Mouse (Mus musculus) E14TG2a.4 (cell line): ENCODE measurements around the gene Phyhipl.

Source experiments
- H3K27me3 ChIP-seq: 2 replicates; pipeline ENCODE4 v1.6.1; 2014; ENCODE audit warnings: low read length, control low read depth; ENCODE audit not compliant: insufficient read depth
- H3K36me3 ChIP-seq: 2 replicates; pipeline ENCODE4 v1.6.1; 2014; ENCODE audit warnings: low read length, control low read depth; ENCODE audit not compliant: insufficient read depth
- H3K4me1 ChIP-seq: replicated peaks from 2 replicates; pipeline ENCODE4 v1.6.1; 2014; ENCODE audit warnings: low read depth, low read length, control low read depth
- H3K4me3 ChIP-seq: replicated peaks from 2 replicates; pipeline ENCODE4 v1.5.1; 2014; ENCODE audit warnings: mild to moderate bottlenecking, low read length
- H3K9me3 ChIP-seq: 2 replicates; pipeline ENCODE4 v1.6.1; 2014; ENCODE audit warnings: low read length, control low read depth
- CTCF ChIP-seq: conservative IDR thresholded peaks from 2 replicates; pipeline ENCODE4 v1.5.1; 2014; ENCODE audit warnings: low read length
- NANOG ChIP-seq: IDR thresholded peaks from 2 replicates; pipeline ENCODE4 v1.6.1; 2014; ENCODE audit warnings: borderline replicate concordance, low read length, mixed read lengths
- POU5F1 ChIP-seq: IDR thresholded peaks from 2 replicates; pipeline ENCODE4 v1.6.1; 2014; ENCODE audit warnings: low read length, borderline replicate concordance

The Phyhipl gene

GRCm38 (mm10) chr10:70563636-70564035 lies 92.1 kb downstream of the Phyhipl start:
- H3K27me3 ChIP-seq, result no peaks in the 10 kb centered on the region
- H3K36me3 ChIP-seq, result peaks cover 37% of the 10 kb centered on the region
- no peak overlapping the region for H3K4me3 ChIP-seq
- H3K9me3 ChIP-seq, result no peaks in the 10 kb centered on the region
- TF ChIP-seq POU5F1 (no peak), CTCF (peak; percentile 84), NANOG (no peak)
- peaks cover 4% of the 10 kb centered on the region; the same call in 1 of the 2 replicates for H3K4me1 ChIP-seq

DNA sequence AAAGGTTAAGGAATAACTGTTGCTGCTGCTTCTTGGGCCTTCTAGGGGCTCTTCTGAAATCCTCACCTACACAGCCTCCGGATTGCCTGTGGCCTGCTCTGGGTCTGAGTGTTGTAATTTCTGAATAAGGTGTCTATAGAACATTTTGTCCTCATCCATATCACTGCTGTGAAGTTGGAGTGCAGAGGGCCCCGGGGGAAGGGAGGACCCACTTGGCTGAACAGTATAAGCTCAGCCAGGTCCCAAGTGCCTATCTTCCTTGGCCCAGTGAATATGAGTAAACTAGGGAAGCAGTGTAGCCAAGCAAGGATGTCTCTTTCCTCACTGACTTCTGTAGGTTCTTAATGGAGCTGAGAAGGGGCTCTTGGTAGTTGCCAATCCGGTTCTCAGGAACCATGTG lies 103.2 kb downstream of the Phyhipl start:
- Histone ChIP-seq H3K36me3 (peaks cover 42% of the 10 kb centered on the region), H3K4me1 (0 out of 2 replicates have a peak, but pooled peaks cover 5% of the 10 kb centered on the region), H3K27me3 (no peaks in the 10 kb centered on the region), H3K4me3 (no peak overlapping the region), H3K9me3 (no peaks in the 10 kb centered on the region)
- TF ChIP-seq POU5F1 (no peak), CTCF (no peak), NANOG (no peak)

- Histone ChIP-seq H3K36me3 (peaks cover 3% of the 10 kb centered on the region; the same call in 1 of the 2 replicates), H3K9me3 (no peaks in the 10 kb centered on the region), H3K4me3 (no peak overlapping the region), H3K27me3 (no peaks in the 10 kb centered on the region), H3K4me1 (peaks cover 13% of the 10 kb centered on the region)
- TF ChIP-seq POU5F1 (no peak), CTCF (no peak), NANOG (no peak)
Observed at GRCm38 (mm10) chr10:70542857-70543256, 112.9 kb downstream of the Phyhipl start.

DNA sequence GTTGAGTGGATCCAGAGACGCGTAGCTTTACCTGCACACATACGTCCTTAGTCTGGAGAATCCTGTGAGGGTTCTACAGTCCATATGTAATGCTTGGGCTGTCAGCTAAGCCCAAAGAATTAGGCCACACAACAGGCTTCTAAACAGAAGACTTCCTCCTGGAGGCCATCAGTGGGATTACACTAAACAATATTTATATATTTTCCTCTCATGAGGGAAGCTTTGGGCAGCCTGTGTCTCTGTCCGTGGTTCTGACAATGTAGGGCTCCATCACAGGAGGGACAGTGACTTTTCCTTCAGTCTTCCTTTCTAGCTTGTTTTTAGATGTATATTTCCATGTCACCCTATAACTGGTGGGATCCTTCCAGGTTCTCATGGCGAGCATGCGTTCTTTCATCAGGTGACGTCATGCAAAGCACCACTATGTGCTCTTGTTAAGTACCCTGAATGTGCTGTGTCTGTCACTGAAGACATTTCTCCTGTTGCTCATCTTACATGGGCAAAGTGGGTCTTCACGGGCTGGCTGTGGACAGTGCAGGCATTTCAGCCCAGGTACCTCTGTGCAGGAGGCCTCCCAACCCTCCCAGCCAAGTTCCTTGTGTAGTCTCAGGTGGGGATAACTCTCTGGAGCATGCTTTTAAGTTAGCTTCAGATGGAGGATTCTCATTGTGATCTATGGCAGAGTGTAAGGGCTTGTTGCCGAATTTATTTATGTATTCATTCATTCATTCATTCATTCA lies 115.1 kb downstream of the Phyhipl start:
- H3K4me1 ChIP-seq, result peaks cover 6% of the 10 kb centered on the region
- peak; percentile 46 for TF ChIP-seq CTCF
- TF ChIP-seq POU5F1, result no peak
- no peak overlapping the region for H3K4me3 ChIP-seq
- H3K27me3 ChIP-seq, result no peaks in the 10 kb centered on the region
- H3K9me3 ChIP-seq, result no peaks in the 10 kb centered on the region
- H3K36me3 ChIP-seq, result peaks cover 10% of the 10 kb centered on the region; the same call in 1 of the 2 replicates

GRCm38 (mm10) chr10:70539251-70539650 lies 116.5 kb downstream of the Phyhipl start:
- Histone ChIP-seq H3K27me3 (no peaks in the 10 kb centered on the region), H3K36me3 (peaks cover 16% of the 10 kb centered on the region; the same call in 1 of the 2 replicates), H3K4me1 (peaks cover 6% of the 10 kb centered on the region), H3K4me3 (no peak overlapping the region), H3K9me3 (no peaks in the 10 kb centered on the region)
- no peak for TF ChIP-seq CTCF
- TF ChIP-seq NANOG, result no peak
- no peak for TF ChIP-seq POU5F1

DNA sequence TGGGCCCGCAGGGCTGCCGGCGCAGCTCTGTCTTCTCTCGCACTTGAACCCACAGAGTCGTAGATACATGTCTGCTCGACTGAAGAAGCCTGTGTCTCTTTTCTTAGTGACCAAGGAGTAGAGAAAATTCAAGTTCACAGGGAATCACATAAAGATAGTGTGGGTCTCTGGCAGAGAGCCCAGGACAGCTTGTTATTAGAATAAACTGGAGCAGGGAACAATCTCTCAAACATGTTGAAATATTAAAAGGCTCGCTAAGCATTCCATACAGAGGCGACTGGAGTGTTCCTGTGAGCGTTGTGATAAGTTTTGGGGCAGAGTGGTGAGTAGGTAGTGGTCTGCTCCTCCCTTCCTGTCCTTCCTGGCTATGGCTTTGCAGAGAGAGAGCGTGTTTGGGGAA lies 118.1 kb downstream of the Phyhipl start:
- Histone ChIP-seq H3K9me3 (no peaks in the 10 kb centered on the region), H3K4me3 (0 out of 2 replicates have a peak overlapping the region, but pooled peaks have one; percentile 10), H3K4me1 (peaks cover 6% of the 10 kb centered on the region), H3K27me3 (no peaks in the 10 kb centered on the region), H3K36me3 (peaks cover 13% of the 10 kb centered on the region; the same call in 1 of the 2 replicates)
- no peak for TF ChIP-seq NANOG
- no peak for TF ChIP-seq POU5F1
- no peak for TF ChIP-seq CTCF

DNA sequence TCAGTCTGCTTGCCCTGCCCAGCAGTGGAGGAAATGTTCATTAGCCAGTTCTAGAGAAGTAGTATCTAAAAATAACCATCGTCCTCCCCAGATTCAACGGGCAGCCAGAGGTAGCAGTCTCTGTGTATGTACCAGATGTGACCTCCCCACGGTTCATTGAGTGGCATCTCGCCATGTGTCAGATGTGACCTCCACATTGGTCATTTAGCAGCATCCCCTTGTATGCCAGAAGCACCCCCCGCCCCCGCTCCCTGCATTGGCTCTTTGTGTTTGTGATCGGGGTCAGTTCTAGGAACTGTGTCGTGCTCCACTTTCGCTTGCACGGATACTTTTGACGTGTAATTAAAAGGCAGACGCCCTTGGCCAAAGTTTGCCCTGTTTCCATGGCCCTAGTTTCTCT lies 120.4 kb downstream of the Phyhipl start:
- TF ChIP-seq CTCF, result no peak
- TF ChIP-seq NANOG, result no peak
- TF ChIP-seq POU5F1, result no peak
- H3K9me3 ChIP-seq, result no peaks in the 10 kb centered on the region
- H3K4me3 ChIP-seq, result no peak overlapping the region
- H3K36me3 ChIP-seq, result 0 out of 2 replicates have a peak, but pooled peaks cover 13% of the 10 kb centered on the region
- no peaks in the 10 kb centered on the region for H3K27me3 ChIP-seq
- peaks cover 6% of the 10 kb centered on the region for H3K4me1 ChIP-seq

DNA sequence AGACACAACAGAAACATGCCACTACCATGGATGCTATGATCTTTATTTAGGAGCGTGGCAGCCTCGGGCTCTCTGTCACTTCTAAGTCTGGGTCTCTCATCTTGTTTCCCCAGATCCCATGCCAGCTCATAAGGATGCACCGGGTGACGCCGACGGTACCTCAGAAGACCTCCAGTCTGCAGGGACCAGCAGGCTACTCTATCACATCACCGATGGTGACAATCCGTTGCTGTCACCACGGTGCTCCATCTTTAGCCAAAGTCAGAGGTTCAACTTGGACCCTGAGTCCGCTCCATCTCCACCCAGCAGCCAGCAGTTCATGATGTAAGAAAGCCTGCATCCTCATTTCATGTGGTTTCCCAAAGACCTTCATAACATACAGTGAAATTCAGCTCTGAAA lies 121.2 kb downstream of the Phyhipl start:
- H3K4me3 ChIP-seq, result no peak overlapping the region
- no peaks in the 10 kb centered on the region for H3K9me3 ChIP-seq
- peaks cover 6% of the 10 kb centered on the region for H3K4me1 ChIP-seq
- no peaks in the 10 kb centered on the region for H3K27me3 ChIP-seq
- 0 out of 2 replicates have a peak, but pooled peaks cover 13% of the 10 kb centered on the region for H3K36me3 ChIP-seq
- TF ChIP-seq CTCF (no peak), NANOG (no peak), POU5F1 (no peak)

- no peak for TF ChIP-seq POU5F1
- no peak for TF ChIP-seq NANOG
- TF ChIP-seq CTCF, result no peak
- 0 out of 2 replicates have a peak, but pooled peaks cover 13% of the 10 kb centered on the region for H3K36me3 ChIP-seq
- no peaks in the 10 kb centered on the region for H3K9me3 ChIP-seq
Observed at GRCm38 (mm10) chr10:70533986-70534385, 121.8 kb downstream of the Phyhipl start.

More at GRCm38 (mm10) chr10:70533986-70534385, 121.8 kb downstream of the Phyhipl start:
- no peaks in the 10 kb centered on the region for H3K27me3 ChIP-seq
- H3K4me3 ChIP-seq, result no peak overlapping the region
- H3K4me1 ChIP-seq, result peaks cover 2% of the 10 kb centered on the region; the same call in 1 of the 2 replicates
